Mouse (Mus musculus) embryonic facial prominence, embryonic 11.5 days (tissue): Measurements from ENCODE around the gene Lama5. TPM values are rescaled to one million over a fixed set of nuclear protein-coding genes. Genes with fewer than 3 reads are reported as not detected.
A peak's percentile ranks its signal among the peaks of the same experiment; 100 is the strongest.

ENCODE experiments used
- ATAC-seq: fragments of 200-750 bp; cut with Nextera tagmentation; replicated peaks from 2 replicates; pipeline ENCODE4 v1.8.0; 2017; ENCODE audit warnings: low read depth; ENCODE audit not compliant: insufficient number of reproducible peaks, low FRiP score, low TSS enrichment
- DNase-seq: peaks from one replicate; pipeline ENCODE4 v3.0.0-alpha.2; 2015; ENCODE audit warnings: low spot score
- H3K27ac ChIP-seq: fragments of 300-500 bp; sonication (generic); replicated peaks from 2 replicates; pipeline ENCODE4 v1.5.1; 2014; ENCODE audit warnings: mild to moderate bottlenecking, low read depth, low read length, control low read depth
- H3K27me3 ChIP-seq: fragments of 300-500 bp; sonication (generic); 2 replicates; pipeline ENCODE4 v1.6.1; 2014; ENCODE audit warnings: mild to moderate bottlenecking, low read length, moderate library complexity, mixed read lengths; ENCODE audit not compliant: control insufficient read depth, insufficient read depth
- H3K36me3 ChIP-seq: fragments of 300-500 bp; sonication (generic); replicated peaks from 2 replicates; pipeline ENCODE4 v1.6.1; 2014; ENCODE audit warnings: low read depth, mild to moderate bottlenecking, low read length, moderate library complexity, mixed read lengths; ENCODE audit not compliant: control insufficient read depth, insufficient read depth
- H3K4me1 ChIP-seq: fragments of 300-500 bp; sonication (generic); 2 replicates; pipeline ENCODE4 v1.6.1; 2014; ENCODE audit warnings: low read length, mixed read lengths; ENCODE audit not compliant: control insufficient read depth, insufficient read depth
- H3K4me2 ChIP-seq: fragments of 300-500 bp; sonication (generic); 2 replicates; pipeline ENCODE4 v1.6.1; 2014; ENCODE audit warnings: low read depth, mild to moderate bottlenecking, control low read depth, low read length, moderate library complexity
- H3K4me3 ChIP-seq: fragments of 300-500 bp; sonication (generic); 2 replicates; pipeline ENCODE4 v1.5.1; 2014; ENCODE audit warnings: low read depth, low read length, control low read depth
- H3K9ac ChIP-seq: fragments of 300-500 bp; sonication (generic); replicated peaks from 2 replicates; pipeline ENCODE4 v1.6.1; 2014; ENCODE audit warnings: mild to moderate bottlenecking, control low read depth, low read length
- H3K9me3 ChIP-seq: fragments of 300-500 bp; sonication (generic); replicated peaks from 2 replicates; pipeline ENCODE4 v1.6.1; 2016; ENCODE audit warnings: mild to moderate bottlenecking, low read length, inconsistent platforms, mixed read lengths; ENCODE audit not compliant: control insufficient read depth
- WGBS: fragments of 180-500 bp; shearing (Covaris S2); extraction: QIAGEN DNeasy Blood & Tissue Kit; methylation state at CpG from one replicate; pipeline ENCODE4 v1.1.7; 2014; 5-methylcytosine and 5-hydroxymethylcytosine counted together
- polyA plus RNA-seq: library from polyadenylated mRNA; unstranded; fragments of >200 nt; fragmentation: Nextera tagmentation; extraction: Ambion mirVana; gene quantifications from 2 replicates; pipeline ENCODE4 v1.2.1, GENCODE M21; 2014

Gene Lama5
- polyA plus RNA-seq, 1 experiment from 2014 or later = 11.5 TPM

DNA sequence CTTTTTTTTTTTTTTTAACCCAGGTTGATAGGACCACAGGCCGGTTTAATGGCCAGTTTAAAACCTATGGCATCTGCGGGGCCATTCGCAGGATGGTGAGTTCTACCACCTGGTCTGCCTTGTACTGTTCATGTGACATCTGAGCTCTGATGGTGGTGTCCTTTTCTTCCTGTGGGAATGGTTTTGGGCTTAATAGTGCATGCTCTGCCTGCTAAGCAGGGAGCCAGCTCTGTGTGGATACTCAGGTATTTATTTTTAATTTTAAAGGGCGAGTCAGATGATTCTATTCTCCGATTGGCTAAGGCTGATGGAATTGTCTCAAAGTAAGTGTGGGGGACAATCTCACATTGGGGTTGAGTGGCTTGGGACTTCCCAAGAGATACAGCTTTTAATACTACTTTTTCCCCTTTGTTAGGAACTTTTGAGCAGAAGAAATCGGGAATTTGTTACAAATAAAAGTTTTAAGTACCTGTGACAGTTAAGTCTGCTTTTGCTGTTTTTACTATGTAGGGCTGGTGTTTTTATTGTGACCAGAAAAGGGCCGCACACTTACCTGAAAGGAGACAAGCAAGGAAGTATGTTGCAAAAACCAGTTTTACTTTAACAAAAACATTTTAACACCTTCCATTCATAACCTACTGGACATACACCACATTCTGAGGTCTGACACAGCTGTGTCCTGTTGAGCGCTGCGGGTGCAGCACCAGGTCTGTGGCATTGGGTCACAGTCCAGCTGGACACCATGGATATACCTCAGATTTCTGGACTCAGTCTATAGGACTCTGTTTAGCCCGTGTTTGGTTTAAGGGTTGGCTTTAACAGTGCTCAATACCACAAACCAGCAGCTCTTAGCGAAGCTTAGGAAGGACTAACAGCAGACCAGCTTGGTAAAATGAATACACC lies 32.6 kb upstream of the Lama5 start:
- H3K4me1 ChIP-seq = no peaks in the 10 kb centered on the region; the same call in none of the 2 replicates
- ATAC-seq = no peak
- no peak for DNase-seq
- peak overlapping the region; percentile 54 for H3K27ac ChIP-seq
- H3K4me2 ChIP-seq = peak overlapping the region; percentile 81
- H3K9ac ChIP-seq = peak overlapping the region; percentile 94
- H3K27me3 ChIP-seq = no peaks in the 10 kb centered on the region
- WGBS = 47% methylated on average over 11 of the region's 11 CpGs
- no peaks in the 10 kb centered on the region for H3K9me3 ChIP-seq
- peak overlapping the region; percentile 86 for H3K4me3 ChIP-seq
- H3K36me3 ChIP-seq = no peaks in the 10 kb centered on the region; the same call in none of the 2 replicates

DNA sequence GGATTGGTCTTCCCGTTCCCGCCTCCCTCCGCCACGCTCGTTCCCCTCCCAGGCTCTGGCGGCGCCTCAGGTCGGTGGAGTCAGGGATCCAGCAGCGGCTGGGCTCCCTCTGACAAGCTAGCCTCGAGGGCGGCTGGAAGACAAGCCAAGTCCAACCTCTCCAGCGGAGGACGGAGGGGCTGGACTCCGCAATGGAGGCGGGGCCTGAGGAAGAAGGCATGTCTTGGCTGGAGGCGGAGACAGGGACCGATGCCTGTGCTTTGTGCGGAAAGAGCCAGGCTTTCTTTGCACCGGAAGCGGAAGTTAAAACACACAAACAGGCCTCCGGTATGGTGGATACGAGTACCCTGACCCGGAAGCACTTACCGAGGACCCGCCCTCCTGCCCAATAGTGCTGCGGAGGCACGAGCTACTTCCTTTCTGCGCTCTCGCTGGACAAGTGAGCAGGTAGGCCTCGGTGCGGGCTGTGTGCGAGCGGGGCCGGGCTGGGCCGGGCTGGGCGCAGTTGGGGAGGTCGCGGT lies 31.4 kb upstream of the Lama5 start, which contains the start of gene Rps21:
TSS of gene Rps21 (plus strand) at position 377 of the 521 bp plus-strand sequence.
- Histone ChIP-seq H3K27me3 (no peaks in the 10 kb centered on the region), H3K27ac (peak within 1 kb of the TSS; percentile 75), H3K4me1 (no peaks in the 10 kb centered on the region; the same call in none of the 2 replicates), H3K9me3 (no peaks in the 10 kb centered on the region), H3K4me2 (peak within 1 kb of the TSS; percentile 82), H3K9ac (peak within 1 kb of the TSS; percentile 94), H3K36me3 (no peaks in the 10 kb centered on the region; the same call in 1 of the 2 replicates), H3K4me3 (peak within 1 kb of the TSS; percentile 86)
- DNase-seq (peak; percentile 100), ATAC-seq (peak; percentile 94)
- WGBS = under 1% methylated on average over 38 of the region's 38 CpGs

DNA sequence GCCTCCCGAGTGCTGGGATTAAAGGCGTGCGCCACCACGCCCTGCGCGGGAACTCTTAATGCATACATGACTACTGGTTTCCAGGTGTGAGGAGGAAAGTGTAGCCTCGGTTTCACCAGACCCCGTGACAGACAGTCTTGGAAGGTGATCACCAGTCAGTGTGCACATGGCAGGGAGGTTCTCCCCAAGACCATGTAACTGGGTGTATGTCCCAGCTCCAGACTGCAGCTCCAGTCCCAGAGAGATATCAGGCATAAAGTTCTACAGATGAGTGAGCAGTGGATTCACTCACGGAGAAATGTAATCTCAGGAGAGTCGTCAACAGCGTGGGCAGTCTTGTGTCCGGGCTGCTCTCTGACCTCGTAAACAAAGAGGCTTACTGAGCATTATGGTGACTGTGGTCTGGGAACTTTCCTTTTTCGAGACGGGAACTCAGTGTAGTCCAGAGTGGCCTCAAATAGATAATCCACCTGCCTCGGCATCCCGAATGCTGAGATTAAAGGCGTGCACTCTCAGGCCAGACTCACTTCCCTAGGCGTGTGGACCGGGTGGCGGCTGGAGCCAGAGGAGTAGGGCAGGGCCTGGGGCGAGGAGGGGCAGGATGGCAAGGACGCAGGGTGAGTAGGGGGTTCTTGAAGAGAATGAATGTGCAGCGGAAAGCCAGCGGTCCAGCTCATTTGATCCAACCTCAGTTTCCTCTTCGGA lies 30.8 kb upstream of the Lama5 start:
- 25% methylated on average over 26 of the region's 26 CpGs for WGBS
- Histone ChIP-seq H3K36me3 (no peaks in the 10 kb centered on the region; the same call in 1 of the 2 replicates), H3K27me3 (no peaks in the 10 kb centered on the region), H3K9ac (peak overlapping the region; percentile 73), H3K9me3 (no peaks in the 10 kb centered on the region), H3K4me1 (no peaks in the 10 kb centered on the region; the same call in none of the 2 replicates), H3K4me2 (peak overlapping the region; percentile 82), H3K4me3 (peak overlapping the region; percentile 48), H3K27ac (peak overlapping the region; percentile 75)
- DNase-seq (no peak), ATAC-seq (peak; percentile 78)

DNA sequence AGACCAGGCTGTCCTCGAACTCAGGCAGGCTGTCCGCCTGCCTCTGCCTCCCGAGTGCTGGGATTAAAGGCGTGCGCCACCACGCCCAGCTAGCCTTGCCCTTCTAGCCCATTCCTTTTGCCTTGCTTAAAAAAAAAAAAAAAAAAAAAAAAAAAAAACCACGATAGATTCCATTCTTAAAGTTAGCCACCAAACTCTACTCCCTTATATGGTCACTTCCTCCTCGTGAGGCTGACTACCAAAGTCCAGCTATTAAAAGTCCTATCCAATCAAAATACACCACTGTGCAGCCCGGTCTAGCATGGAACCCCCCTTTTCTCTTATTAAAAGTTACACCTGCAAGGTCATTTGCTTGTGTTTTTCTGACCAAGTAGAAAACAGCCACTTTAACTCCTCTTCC lies 30.0 kb upstream of the Lama5 start:
- H3K4me2 ChIP-seq = no peak overlapping the region
- H3K27ac ChIP-seq = no peak overlapping the region
- ATAC-seq (no peak), DNase-seq (no peak)
- H3K4me1 ChIP-seq = no peaks in the 10 kb centered on the region; the same call in none of the 2 replicates
- H3K9me3 ChIP-seq = no peaks in the 10 kb centered on the region
- no peaks in the 10 kb centered on the region; the same call in 1 of the 2 replicates for H3K36me3 ChIP-seq
- 88% methylated on average over 9 of the region's 9 CpGs for WGBS
- H3K9ac ChIP-seq = no peak overlapping the region
- H3K27me3 ChIP-seq = no peaks in the 10 kb centered on the region
- peak overlapping the region; percentile 48; the same call in 1 of the 2 replicates for H3K4me3 ChIP-seq

DNA sequence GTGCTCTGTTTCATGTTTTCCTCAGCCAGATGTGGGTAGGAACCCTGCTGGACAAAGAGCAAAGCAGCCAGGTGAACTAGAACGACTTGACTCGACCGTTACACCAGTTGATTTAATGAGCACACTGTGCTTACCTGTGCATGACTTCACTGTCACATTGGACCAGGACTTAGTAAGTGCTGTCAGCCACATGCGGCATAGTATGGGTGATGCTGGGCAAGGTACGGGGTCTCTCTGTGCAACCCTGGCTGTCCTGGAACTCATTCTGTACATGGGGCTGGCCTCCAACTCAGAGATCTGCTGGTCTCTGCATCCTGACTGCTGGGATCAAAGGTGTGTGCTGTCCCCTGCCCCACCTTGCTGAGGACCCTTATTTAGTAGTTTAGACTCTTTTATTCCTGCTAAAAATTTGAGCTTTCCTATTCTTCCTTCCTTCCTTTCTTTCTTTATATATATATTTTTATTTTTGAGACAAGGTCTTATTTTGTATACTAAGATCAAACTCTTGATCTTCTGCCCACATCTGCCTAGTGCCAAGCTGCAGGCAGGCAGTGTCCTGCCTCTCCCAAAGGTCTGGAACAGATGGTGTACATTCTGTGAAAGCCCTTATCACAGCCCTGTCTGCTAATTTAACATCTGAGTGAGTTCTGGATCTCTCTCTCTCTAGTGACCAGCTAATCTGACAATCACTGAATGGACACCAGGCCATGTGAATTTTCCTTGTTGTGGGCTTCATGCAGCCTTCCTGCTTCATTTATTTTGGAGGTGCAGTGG lies 29.0 kb upstream of the Lama5 start:
- DNase-seq (no peak), ATAC-seq (no peak)
- no peak overlapping the region for H3K9ac ChIP-seq
- H3K27me3 ChIP-seq = no peaks in the 10 kb centered on the region
- H3K36me3 ChIP-seq = no peaks in the 10 kb centered on the region; the same call in 1 of the 2 replicates
- WGBS = 96% methylated on average over 5 of the region's 5 CpGs
- no peak overlapping the region for H3K27ac ChIP-seq
- H3K4me1 ChIP-seq = no peaks in the 10 kb centered on the region; the same call in none of the 2 replicates
- no peak overlapping the region for H3K4me2 ChIP-seq
- no peaks in the 10 kb centered on the region for H3K9me3 ChIP-seq
- no peak overlapping the region for H3K4me3 ChIP-seq

DNA sequence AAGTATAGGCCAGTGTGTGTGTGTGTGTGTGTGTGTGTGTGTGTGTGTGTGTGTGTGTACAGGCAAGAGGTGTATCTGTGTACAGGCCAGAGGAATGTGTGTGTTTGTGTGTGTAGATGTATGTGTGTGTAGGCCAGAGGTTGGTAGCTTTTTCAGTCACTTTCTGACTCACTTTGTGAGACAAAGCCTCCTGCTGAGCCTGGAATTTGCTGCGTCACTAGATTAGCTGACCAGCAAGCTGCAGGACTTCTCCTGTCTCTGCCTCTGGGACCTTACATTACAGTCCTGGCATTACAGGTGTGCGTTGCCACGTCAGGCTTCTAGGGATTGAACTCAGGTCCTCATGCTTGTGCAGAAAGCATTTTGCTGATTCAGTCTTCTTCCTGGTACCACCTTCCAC lies 26.2 kb upstream of the Lama5 start:
- WGBS = 51% methylated on average over 3 of the region's 3 CpGs
- no peaks in the 10 kb centered on the region for H3K9me3 ChIP-seq
- ATAC-seq (no peak), DNase-seq (no peak)
- H3K27ac ChIP-seq = no peak overlapping the region
- no peaks in the 10 kb centered on the region for H3K36me3 ChIP-seq
- no peak overlapping the region for H3K4me3 ChIP-seq
- H3K4me2 ChIP-seq = no peak overlapping the region
- no peaks in the 10 kb centered on the region for H3K27me3 ChIP-seq
- H3K9ac ChIP-seq = no peak overlapping the region
- H3K4me1 ChIP-seq = no peaks in the 10 kb centered on the region; the same call in 1 of the 2 replicates

DNA sequence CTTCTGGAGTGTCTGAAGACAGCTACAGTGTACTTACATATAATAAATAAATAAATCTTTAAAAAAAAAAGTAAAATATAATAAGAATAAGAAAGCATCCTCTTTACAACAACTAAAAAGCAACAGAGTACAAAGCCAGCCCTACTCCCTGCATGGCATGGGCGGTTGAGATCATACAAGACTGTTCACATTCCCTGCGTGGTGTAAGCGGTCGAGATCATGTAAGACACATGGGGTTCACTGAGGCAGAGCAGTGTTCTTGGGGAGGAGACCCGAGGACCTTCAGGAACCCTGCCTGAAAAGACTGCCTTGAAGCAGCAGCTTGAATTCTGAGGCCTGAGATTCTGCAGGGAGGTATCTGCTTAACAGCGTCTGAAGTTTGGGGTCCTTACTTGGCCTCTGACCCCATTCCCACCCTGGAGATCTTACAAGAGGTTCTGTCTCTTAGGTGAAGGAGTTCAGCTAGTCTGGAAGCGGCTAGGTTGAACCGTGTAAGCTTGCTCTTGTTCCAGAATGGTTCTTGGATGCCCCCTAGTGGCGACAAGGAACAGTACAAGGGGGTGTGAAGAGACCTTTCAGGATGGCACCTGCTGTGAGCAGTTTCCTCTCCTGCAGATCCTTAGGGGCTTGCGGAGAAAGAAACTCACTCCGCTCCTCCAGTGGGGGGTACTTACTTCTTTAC lies 25.4 kb upstream of the Lama5 start:
- Histone ChIP-seq H3K27me3 (no peaks in the 10 kb centered on the region), H3K9me3 (no peaks in the 10 kb centered on the region), H3K4me3 (no peak overlapping the region), H3K4me2 (no peak overlapping the region), H3K36me3 (no peaks in the 10 kb centered on the region), H3K27ac (no peak overlapping the region), H3K4me1 (no peaks in the 10 kb centered on the region), H3K9ac (no peak overlapping the region)
- 30% methylated on average over 11 of the region's 11 CpGs for WGBS
- peak; percentile 92 for DNase-seq
- peak; percentile 49 for ATAC-seq
